Mouse (Mus musculus) liver, adult 2 months (tissue): ENCODE measurements around the gene Sema3d.

Experiments used
- CTCF ChIP-seq: fragments of 200-500 bp; IDR thresholded peaks from 2 replicates; pipeline ENCODE4 v1.5.1; 2011; ENCODE audit warnings: low read depth, low read length, control low read depth
- POLR2A ChIP-seq: fragments of 200-500 bp; IDR thresholded peaks from 2 replicates; pipeline ENCODE4 v1.6.1; 2011; ENCODE audit warnings: low read length, control low read depth; ENCODE audit not compliant: insufficient read depth; ENCODE audit errors: extremely low read depth

DNA sequence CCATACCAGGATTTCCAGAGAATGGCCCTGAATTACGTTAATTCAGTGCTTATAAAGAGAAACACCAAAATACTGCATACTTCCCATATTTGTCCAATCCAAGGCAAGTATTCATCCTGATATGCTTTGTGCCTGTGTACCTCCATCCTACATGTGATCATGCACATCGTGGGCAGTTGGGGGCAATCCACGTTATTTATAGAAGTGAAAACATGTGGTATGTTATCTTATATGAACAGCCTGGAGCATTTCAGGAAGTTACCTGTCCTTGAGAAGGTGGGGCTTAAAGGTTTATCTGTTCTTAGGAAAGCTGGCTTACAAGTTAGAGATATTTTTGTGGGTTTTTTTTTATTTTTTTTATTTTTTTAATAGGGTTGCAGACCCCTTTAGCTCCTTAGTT, 172.2 kb downstream of the Sema3d start:
- TF ChIP-seq POLR2A: no peak
- no peak for TF ChIP-seq CTCF
